Mouse (Mus musculus) bone marrow macrophage, adult 2 months (primary cell): ENCODE measurements around the gene Gm36864.

Source experiments
- CTCF ChIP-seq: IDR thresholded peaks from 2 replicates; pipeline ENCODE4 v1.5.1; 2012; ENCODE audit warnings: low read depth, mild to moderate bottlenecking, low read length, moderate library complexity
- POLR2A ChIP-seq: IDR thresholded peaks from 2 replicates; pipeline ENCODE4 v1.6.1; 2012; ENCODE audit warnings: mild to moderate bottlenecking, low read depth, low read length, borderline replicate concordance

DNA sequence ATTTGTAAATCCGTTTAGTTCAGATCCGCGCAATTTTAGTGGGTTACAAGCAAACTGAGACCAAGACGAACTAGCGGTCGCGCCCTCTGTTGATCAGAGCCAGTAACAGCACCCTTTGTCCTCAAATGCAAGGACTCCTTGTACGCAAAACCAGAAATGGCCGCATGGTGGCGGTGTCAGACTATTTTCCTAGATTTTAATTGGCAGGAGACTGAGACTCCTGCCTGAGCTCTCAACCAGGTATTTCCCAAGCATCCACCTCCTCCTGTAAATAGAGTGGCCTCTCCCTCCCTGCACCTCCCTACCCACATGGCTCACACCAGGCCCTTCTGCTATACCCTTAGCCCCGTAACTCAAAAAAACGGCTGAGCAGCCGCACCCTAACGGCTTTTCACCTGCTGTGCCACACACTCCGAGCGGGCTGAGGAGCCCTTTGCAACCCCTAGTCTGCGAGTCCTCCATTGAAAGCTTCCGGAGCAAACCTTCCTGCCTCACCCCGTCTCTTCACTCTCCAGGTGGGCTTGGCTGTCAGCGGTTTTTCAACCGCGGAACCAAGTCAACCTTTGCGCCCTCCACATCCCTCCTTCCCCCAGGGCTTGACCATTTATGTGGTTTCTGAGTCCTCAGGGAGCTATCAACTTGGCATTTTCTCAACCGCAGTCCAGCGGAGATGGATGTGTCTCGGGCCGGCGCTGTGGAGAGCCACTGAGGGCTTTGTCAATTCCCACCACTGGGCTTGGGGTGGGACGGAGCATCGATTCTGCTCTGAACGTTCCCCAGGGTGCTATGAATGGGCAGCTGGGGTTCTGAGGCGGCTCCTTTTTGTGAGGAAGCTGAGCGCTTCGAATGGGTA, 27.0 kb downstream of the Gm36864 start:
- peak; percentile 87 for TF ChIP-seq CTCF
- TF ChIP-seq POLR2A = no peak
